Mouse (Mus musculus): ENCODE data around the gene AB124611. TPM values are rescaled to one million over a fixed set of nuclear protein-coding genes. Genes with fewer than 3 reads are reported as not detected.
A peak's percentile ranks its signal among the peaks of the same experiment; 100 is the strongest.
"Not testable (repeated sequence)": the region's sequence is repeated elsewhere in the genome, so short reads cannot be mapped to it uniquely, and the experiment has no call there.

The AB124611 gene
- polyA plus RNA-seq, 1 experiment from 2014 or later, result 19.9 TPM

- DNase-seq (ENCODE audit: low spot score), result no peak
Observed at GRCm38 (mm10) chr9:21559151-21559550, 33.2 kb downstream of the AB124611 start.

- no peak for DNase-seq (ENCODE audit: low spot score)
Observed at GRCm38 (mm10) chr9:21564420-21564819, 38.4 kb downstream of the AB124611 start.

- no peak for DNase-seq (ENCODE audit: low spot score)
Observed at GRCm38 (mm10) chr9:21565004-21565586, 39.1 kb downstream of the AB124611 start.

- DNase-seq (ENCODE audit: low spot score), result no peak
Observed at GRCm38 (mm10) chr9:21566538-21566937, 40.6 kb downstream of the AB124611 start.

GRCm38 (mm10) chr9:21567051-21567450, 41.1 kb downstream of the AB124611 start:
- no peak for DNase-seq (ENCODE audit: low spot score)

GRCm38 (mm10) chr9:21568657-21569255, 42.8 kb downstream of the AB124611 start:
- no peak for DNase-seq (ENCODE audit: low spot score)

GRCm38 (mm10) chr9:21574012-21574801, 48.2 kb downstream of the AB124611 start:
- DNase-seq (ENCODE audit: low spot score), result no peak

- DNase-seq (ENCODE audit: low spot score), result no peak
Observed at GRCm38 (mm10) chr9:21575253-21575652, 49.3 kb downstream of the AB124611 start.

- no peak for DNase-seq (ENCODE audit: low spot score)
Observed at GRCm38 (mm10) chr9:21576286-21576685, 50.3 kb downstream of the AB124611 start.

- no peak for DNase-seq (ENCODE audit: low spot score)
Observed at GRCm38 (mm10) chr9:21578226-21578625, 52.2 kb downstream of the AB124611 start.

- no peak for DNase-seq (ENCODE audit: low spot score)
Observed at GRCm38 (mm10) chr9:21585401-21585800, 59.4 kb downstream of the AB124611 start.

GRCm38 (mm10) chr9:21587678-21588349, 61.8 kb downstream of the AB124611 start:
- DNase-seq (ENCODE audit: low spot score), result no peak

- no peak for DNase-seq (ENCODE audit: low spot score)
Observed at GRCm38 (mm10) chr9:21588350-21588749, 62.4 kb downstream of the AB124611 start.

GRCm38 (mm10) chr9:21589538-21589937, 63.6 kb downstream of the AB124611 start:
- DNase-seq (ENCODE audit: low spot score), result no peak

- no peak for DNase-seq (ENCODE audit: low spot score)
Observed at GRCm38 (mm10) chr9:21591127-21591830, 65.3 kb downstream of the AB124611 start.

- no peak for DNase-seq (ENCODE audit: low spot score)
Observed at GRCm38 (mm10) chr9:21591831-21592702, 66.1 kb downstream of the AB124611 start.

GRCm38 (mm10) chr9:21592703-21593121, 66.7 kb downstream of the AB124611 start, which contains the start of the genes Timm29 and Yipf2:
TSS of gene Timm29 (plus strand) at chr9:21592722.
TSS of gene Yipf2 (minus strand) at chr9:21592828.
- DNase-seq (ENCODE audit: low spot score), result peak; percentile 97

GRCm38 (mm10) chr9:21593122-21593721, 67.2 kb downstream of the AB124611 start:
- no peak for DNase-seq (ENCODE audit: low spot score)

- DNase-seq (ENCODE audit: low spot score), result not testable (repeated sequence)
Observed at GRCm38 (mm10) chr9:21594350-21594749, 68.4 kb downstream of the AB124611 start.

GRCm38 (mm10) chr9:21594838-21595237, 68.9 kb downstream of the AB124611 start:
- no peak for DNase-seq (ENCODE audit: low spot score)
